Mouse (Mus musculus) forebrain, embryonic 13.5 days (tissue): ENCODE measurements at regions not wholly inside any gene's neighbourhood (a gene's known extent, or its start where the extent isn't known, plus 50 kb on each side); places are given as distances from the start of the nearest gene placed in this dataset.

Experiments
- ATAC-seq: fragments of 200-750 bp; cut with Nextera tagmentation; 2 replicates; pipeline ENCODE4 v1.8.0; 2017
- H3K27ac ChIP-seq: fragments of 300-500 bp; sonication (generic); 2 replicates; pipeline ENCODE4 v1.5.1; 2015; ENCODE audit warnings: inconsistent platforms, mild to moderate bottlenecking, moderate library complexity
- H3K27me3 ChIP-seq: fragments of 300-500 bp; sonication (generic); 2 replicates; pipeline ENCODE4 v1.6.1; 2015; ENCODE audit warnings: mild to moderate bottlenecking, inconsistent platforms
- H3K36me3 ChIP-seq: fragments of 300-500 bp; sonication (generic); 2 replicates; pipeline ENCODE4 v1.6.1; 2015; ENCODE audit warnings: mild to moderate bottlenecking, inconsistent platforms; ENCODE audit not compliant: poor library complexity, severe bottlenecking
- H3K4me1 ChIP-seq: fragments of 300-500 bp; sonication (generic); 2 replicates; pipeline ENCODE4 v1.6.1; 2015; ENCODE audit warnings: inconsistent platforms
- H3K4me2 ChIP-seq: fragments of 300-500 bp; sonication (generic); 2 replicates; pipeline ENCODE4 v1.6.1; 2015; ENCODE audit warnings: inconsistent platforms, mild to moderate bottlenecking, moderate library complexity
- H3K4me3 ChIP-seq: fragments of 300-500 bp; sonication (generic); 2 replicates; pipeline ENCODE4 v1.5.1; 2015; ENCODE audit warnings: mild to moderate bottlenecking, inconsistent platforms
- H3K9ac ChIP-seq: fragments of 300-500 bp; sonication (generic); 2 replicates; pipeline ENCODE4 v1.6.1; 2015; ENCODE audit warnings: mild to moderate bottlenecking, inconsistent platforms
- H3K9me3 ChIP-seq: fragments of 300-500 bp; sonication (generic); replicated peaks from 2 replicates; pipeline ENCODE4 v1.6.1; 2016; ENCODE audit warnings: inconsistent platforms
- WGBS: fragments of 180-500 bp; shearing (Covaris S2); methylation state at CpG from one replicate; pipeline ENCODE4 v1.1.7; 2015; 5-methylcytosine and 5-hydroxymethylcytosine counted together

- Histone ChIP-seq H3K4me2 (no peak overlapping the region), H3K27ac (no peak overlapping the region), H3K9ac (no peak overlapping the region), H3K9me3 (no peaks in the 10 kb centered on the region), H3K4me3 (no peak overlapping the region), H3K4me1 (peaks cover 9% of the 10 kb centered on the region; the same call in 1 of the 2 replicates), H3K27me3 (no peaks in the 10 kb centered on the region), H3K36me3 (no peaks in the 10 kb centered on the region)
- WGBS: 65% methylated on average over 1 of the region's 1 CpGs
- 0 out of 2 replicates have a peak, but pooled peaks have one; percentile 24 for ATAC-seq
Observed at GRCm38 (mm10) chr1:81967746-81968295, 265.1 kb upstream of the Gm9747 start.

- no peaks in the 10 kb centered on the region for H3K27me3 ChIP-seq
- H3K9me3 ChIP-seq: no peaks in the 10 kb centered on the region
- no peak overlapping the region for H3K4me3 ChIP-seq
- no peak overlapping the region for H3K9ac ChIP-seq
- no peak for ATAC-seq
- no peak overlapping the region for H3K27ac ChIP-seq
- whole genome bisulfite sequencing: 80% methylated on average over 5 of the region's 5 CpGs
- H3K4me2 ChIP-seq: no peak overlapping the region
- no peaks in the 10 kb centered on the region for H3K36me3 ChIP-seq
- peaks cover 3% of the 10 kb centered on the region; the same call in 1 of the 2 replicates for H3K4me1 ChIP-seq
Observed at GRCm38 (mm10) chr1:81972575-81972974, 260.3 kb upstream of the Gm9747 start.

GRCm38 (mm10) chr1:81973481-81973880, 259.4 kb upstream of the Gm9747 start:
- Histone ChIP-seq H3K9ac (no peak overlapping the region), H3K9me3 (no peaks in the 10 kb centered on the region), H3K36me3 (no peaks in the 10 kb centered on the region), H3K4me2 (no peak overlapping the region), H3K4me3 (no peak overlapping the region), H3K27ac (no peak overlapping the region), H3K4me1 (no peaks in the 10 kb centered on the region), H3K27me3 (no peaks in the 10 kb centered on the region)
- WGBS: 97% methylated on average over 4 of the region's 4 CpGs
- ATAC-seq: no peak

GRCm38 (mm10) chr1:82007943-82008342, 225.0 kb upstream of the Gm9747 start:
- Histone ChIP-seq H3K4me2 (no peak overlapping the region), H3K27me3 (no peaks in the 10 kb centered on the region), H3K4me3 (no peak overlapping the region), H3K27ac (no peak overlapping the region), H3K36me3 (no peaks in the 10 kb centered on the region), H3K4me1 (no peaks in the 10 kb centered on the region), H3K9ac (no peak overlapping the region), H3K9me3 (no peaks in the 10 kb centered on the region)
- no peak for ATAC-seq
- 49% methylated on average over 5 of the region's 5 CpGs for WGBS

- Histone ChIP-seq H3K36me3 (no peaks in the 10 kb centered on the region), H3K4me2 (no peak overlapping the region), H3K9ac (no peak overlapping the region), H3K9me3 (no peaks in the 10 kb centered on the region), H3K27me3 (no peaks in the 10 kb centered on the region), H3K4me3 (no peak overlapping the region), H3K27ac (no peak overlapping the region), H3K4me1 (no peaks in the 10 kb centered on the region)
- 82% methylated on average over 4 of the region's 4 CpGs for WGBS
- ATAC-seq: no peak
Observed at GRCm38 (mm10) chr1:82008805-82009204, 224.1 kb upstream of the Gm9747 start.

GRCm38 (mm10) chr1:82010995-82011394, 221.9 kb upstream of the Gm9747 start:
- Histone ChIP-seq H3K9ac (no peak overlapping the region), H3K4me2 (no peak overlapping the region), H3K36me3 (no peaks in the 10 kb centered on the region), H3K9me3 (no peaks in the 10 kb centered on the region), H3K27ac (no peak overlapping the region), H3K4me3 (no peak overlapping the region), H3K27me3 (no peaks in the 10 kb centered on the region), H3K4me1 (no peaks in the 10 kb centered on the region)
- ATAC-seq: no peak
- WGBS: 76% methylated on average over 1 of the region's 1 CpGs

GRCm38 (mm10) chr1:82015341-82015740, 217.6 kb upstream of the Gm9747 start:
- no peaks in the 10 kb centered on the region for H3K27me3 ChIP-seq
- H3K9me3 ChIP-seq: no peaks in the 10 kb centered on the region
- no peak for ATAC-seq
- H3K9ac ChIP-seq: no peak overlapping the region
- no peaks in the 10 kb centered on the region for H3K36me3 ChIP-seq
- H3K4me3 ChIP-seq: no peak overlapping the region
- H3K4me2 ChIP-seq: no peak overlapping the region
- H3K27ac ChIP-seq: no peak overlapping the region
- 0 out of 2 replicates have a peak, but pooled peaks cover 3% of the 10 kb centered on the region for H3K4me1 ChIP-seq

- Histone ChIP-seq H3K4me3 (no peak overlapping the region), H3K4me2 (no peak overlapping the region), H3K27me3 (no peaks in the 10 kb centered on the region), H3K9me3 (no peaks in the 10 kb centered on the region), H3K36me3 (no peaks in the 10 kb centered on the region), H3K4me1 (0 out of 2 replicates have a peak, but pooled peaks cover 3% of the 10 kb centered on the region), H3K27ac (no peak overlapping the region), H3K9ac (no peak overlapping the region)
- ATAC-seq: no peak
- 67% methylated on average over 7 of the region's 7 CpGs for WGBS
Observed at GRCm38 (mm10) chr1:82018701-82019404, 214.1 kb upstream of the Gm9747 start.

- H3K9ac ChIP-seq: no peak overlapping the region
- no peak overlapping the region for H3K27ac ChIP-seq
- H3K4me1 ChIP-seq: no peaks in the 10 kb centered on the region
- H3K4me3 ChIP-seq: no peak overlapping the region
- no peaks in the 10 kb centered on the region for H3K36me3 ChIP-seq
- H3K9me3 ChIP-seq: no peaks in the 10 kb centered on the region
- H3K4me2 ChIP-seq: no peak overlapping the region
- no peaks in the 10 kb centered on the region for H3K27me3 ChIP-seq
- no peak for ATAC-seq
Observed at GRCm38 (mm10) chr1:82027761-82028160, 205.2 kb upstream of the Gm9747 start.

- Histone ChIP-seq H3K36me3 (no peaks in the 10 kb centered on the region), H3K9ac (no peak overlapping the region), H3K4me1 (no peaks in the 10 kb centered on the region), H3K27me3 (no peaks in the 10 kb centered on the region), H3K9me3 (no peaks in the 10 kb centered on the region), H3K4me3 (no peak overlapping the region), H3K27ac (no peak overlapping the region), H3K4me2 (no peak overlapping the region)
- ATAC-seq: no peak
- 84% methylated on average over 7 of the region's 7 CpGs for WGBS
Observed at GRCm38 (mm10) chr1:82031130-82031529, 201.8 kb upstream of the Gm9747 start.

GRCm38 (mm10) chr1:82032410-82032809, 200.5 kb upstream of the Gm9747 start:
- no peaks in the 10 kb centered on the region for H3K36me3 ChIP-seq
- no peak for ATAC-seq
- H3K27ac ChIP-seq: no peak overlapping the region
- H3K4me3 ChIP-seq: no peak overlapping the region
- 98% methylated on average over 1 of the region's 1 CpGs for WGBS
- no peaks in the 10 kb centered on the region for H3K27me3 ChIP-seq
- H3K4me2 ChIP-seq: no peak overlapping the region
- no peaks in the 10 kb centered on the region for H3K9me3 ChIP-seq
- H3K4me1 ChIP-seq: no peaks in the 10 kb centered on the region
- H3K9ac ChIP-seq: no peak overlapping the region

GRCm38 (mm10) chr1:82038171-82038570, 194.7 kb upstream of the Gm9747 start:
- Histone ChIP-seq H3K9ac (no peak overlapping the region), H3K4me3 (no peak overlapping the region), H3K36me3 (no peaks in the 10 kb centered on the region), H3K27ac (no peak overlapping the region), H3K9me3 (no peaks in the 10 kb centered on the region), H3K4me2 (no peak overlapping the region), H3K27me3 (no peaks in the 10 kb centered on the region), H3K4me1 (no peaks in the 10 kb centered on the region)
- WGBS: 88% methylated on average over 4 of the region's 4 CpGs
- ATAC-seq: no peak

GRCm38 (mm10) chr1:82038698-82039097, 194.2 kb upstream of the Gm9747 start:
- Histone ChIP-seq H3K4me2 (no peak overlapping the region), H3K36me3 (no peaks in the 10 kb centered on the region), H3K27me3 (no peaks in the 10 kb centered on the region), H3K9ac (no peak overlapping the region), H3K9me3 (no peaks in the 10 kb centered on the region), H3K27ac (no peak overlapping the region), H3K4me3 (no peak overlapping the region), H3K4me1 (no peaks in the 10 kb centered on the region)
- WGBS: 82% methylated on average over 1 of the region's 1 CpGs
- no peak for ATAC-seq
